7 mouse cellular contexts compared by ENCODE assay signal in genomic region chr11:98781851-98782512, GRCm38 (mm10). TPM values are rescaled to one million over a fixed set of nuclear protein-coding genes. Genes with fewer than 3 reads are reported as not detected.
DNase-seq lines count a peak whose midpoint lies in the region; ATAC-seq and TF ChIP-seq lines count a peak whose summit lies in the region.

No protein-coding gene starts in this region.

- TF ChIP-seq CTCF in gastrocnemius, adult 2 months (IDR thresholded peaks at IDR 0.05), result no peak
- TF ChIP-seq CTCF in hindbrain, postnatal 0 days (IDR thresholded peaks at IDR 0.05; ENCODE audit: low read depth), result no peak

- H3K27me3 ChIP-seq in hindbrain, postnatal 0 days (ENCODE audit: insufficient read depth, low read length), result no peaks in the 10 kb centered on the region
- no peaks in the 10 kb centered on the region for H3K27me3 ChIP-seq in limb, embryonic 12.5 days
- no peaks in the 10 kb centered on the region for H3K27me3 ChIP-seq in neural tube, embryonic 14.5 days (ENCODE audit: control insufficient read depth, insufficient read depth, low read length)

- H3K27ac ChIP-seq in gastrocnemius, adult 2 months, result peak overlapping the region; percentile 100
- peak overlapping the region; percentile 85 for H3K27ac ChIP-seq in hindbrain, postnatal 0 days
- H3K27ac ChIP-seq in limb, embryonic 12.5 days, result peak overlapping the region; percentile 97
- H3K27ac ChIP-seq in neural tube, embryonic 14.5 days (ENCODE audit: low read depth, low read length), result peak overlapping the region; percentile 83

- H3K9ac ChIP-seq in hindbrain, postnatal 0 days (replicated peaks; ENCODE audit: low read length), result no peak overlapping the region
- H3K9ac ChIP-seq in limb, embryonic 12.5 days (replicated peaks), result peak overlapping the region; percentile 31; the same call in 1 of the 2 replicates
- H3K9ac ChIP-seq in neural tube, embryonic 14.5 days (replicated peaks; ENCODE audit: low read depth, low read length), result no peak overlapping the region

- H3K4me2 ChIP-seq in hindbrain, postnatal 0 days (ENCODE audit: low read depth, low read length), result no peak overlapping the region
- peak overlapping the region; percentile 52 for H3K4me2 ChIP-seq in limb, embryonic 12.5 days
- H3K4me2 ChIP-seq in neural tube, embryonic 14.5 days (ENCODE audit: low read depth, low read length), result peak overlapping the region; percentile 39; the same call in 1 of the 2 replicates

- peaks cover 29% of the 10 kb centered on the region for H3K4me1 ChIP-seq in hindbrain, postnatal 0 days (ENCODE audit: insufficient read depth, low read length)
- H3K4me1 ChIP-seq in limb, embryonic 12.5 days (replicated peaks), result peaks cover 67% of the 10 kb centered on the region
- H3K4me1 ChIP-seq in neural tube, embryonic 14.5 days (ENCODE audit: control insufficient read depth, insufficient read depth, low read length), result peaks cover 34% of the 10 kb centered on the region; the same call in 1 of the 2 replicates

- no peaks in the 10 kb centered on the region for H3K9me3 ChIP-seq in hindbrain, postnatal 0 days (ENCODE audit: low read length)
- no peaks in the 10 kb centered on the region for H3K9me3 ChIP-seq in limb, embryonic 12.5 days
- no peaks in the 10 kb centered on the region for H3K9me3 ChIP-seq in neural tube, embryonic 14.5 days (ENCODE audit: control insufficient read depth, low read length)

- intact Hi-C loops in gastrocnemius, adult 2 months (cut with DNase I), result no loop called here

- ATAC-seq in hindbrain, postnatal 0 days, result no peak
- no peak for ATAC-seq in limb, embryonic 12.5 days (ENCODE audit: insufficient number of reproducible peaks, insufficient read depth, low FRiP score, low TSS enrichment, low read depth)
- no peak for ATAC-seq in neural tube, embryonic 14.5 days (ENCODE audit: low read depth)

- WGBS in hindbrain, postnatal 0 days, result 20% methylated on average over 12 of the region's 14 CpGs
- WGBS in limb, embryonic 12.5 days, result 15% methylated on average over 12 of the region's 14 CpGs
- WGBS in neural tube, embryonic 14.5 days, result 16% methylated on average over 13 of the region's 14 CpGs

- DNase-seq in Muller cell, postnatal 12 days (ENCODE audit: inconsistent ontology term), result peak; percentile 73
- peak; percentile 73 for DNase-seq in cerebellum, adult 9-11 months
- DNase-seq in gastrocnemius, adult 2 months, result peak; percentile 79
- DNase-seq in hindbrain, postnatal 0 days (ENCODE audit: low spot score), result peak; percentile 61
- no peak for DNase-seq in spleen, postnatal 10 days (ENCODE audit: low spot score in 2 of 2)

- H3K4me3 ChIP-seq in gastrocnemius, adult 2 months, result peak overlapping the region; percentile 72
- no peak overlapping the region for H3K4me3 ChIP-seq in hindbrain, postnatal 0 days (ENCODE audit: low read length)
- no peak overlapping the region for H3K4me3 ChIP-seq in limb, embryonic 12.5 days (replicated peaks)
- no peak overlapping the region for H3K4me3 ChIP-seq in neural tube, embryonic 14.5 days (ENCODE audit: low read depth, low read length)

- no peaks in the 10 kb centered on the region for H3K36me3 ChIP-seq in hindbrain, postnatal 0 days (ENCODE audit: insufficient read depth, low read length)
- no peaks in the 10 kb centered on the region for H3K36me3 ChIP-seq in limb, embryonic 12.5 days
- H3K36me3 ChIP-seq in neural tube, embryonic 14.5 days (ENCODE audit: control insufficient read depth, insufficient read depth, low read length), result no peaks in the 10 kb centered on the region; the same call in 1 of the 2 replicates

RNA-seq across cellular contexts. Expression of gene Nr1d1, which starts 6.8 kb away (rescaled TPM):
- total RNA-seq in gastrocnemius, adult 2 months (2021), result 100 to 1,000 TPM in 1 of 2 experiments, 10 to 100 TPM in 1; 56.3 to 152 TPM
- 7.5 and 8.6 TPM in 2 replicates for total RNA-seq in hindbrain, postnatal 0 days (2014; rRNA removed)
- polyA plus RNA-seq in hindbrain, postnatal 0 days (2015; fragmentation: Nextera tagmentation; extraction: Ambion mirVana), result 10.2 and 13.5 TPM in 2 replicates
- 0.79 and 1.0 TPM in 2 replicates for polyA plus RNA-seq in limb, embryonic 12.5 days (2016; fragmentation: Nextera tagmentation; extraction: Ambion mirVana)
- 3.8 and 3.9 TPM in 2 replicates for polyA plus RNA-seq in neural tube, embryonic 14.5 days (2014; fragmentation: Nextera tagmentation; extraction: Ambion mirVana)

RNA-seq across cellular contexts. Expression of gene Msl1, which starts 13.3 kb away (rescaled TPM):
- 10 to 100 TPM; 51.8 to 69.4 TPM for total RNA-seq in gastrocnemius, adult 2 months (2021)
- 77.7 and 94.3 TPM in 2 replicates for total RNA-seq in hindbrain, postnatal 0 days (2014; rRNA removed)
- 25.0 and 25.4 TPM in 2 replicates for polyA plus RNA-seq in hindbrain, postnatal 0 days (2015; fragmentation: Nextera tagmentation; extraction: Ambion mirVana)
- 32.7 and 35.3 TPM in 2 replicates for polyA plus RNA-seq in limb, embryonic 12.5 days (2016; fragmentation: Nextera tagmentation; extraction: Ambion mirVana)
- 24.2 and 26.9 TPM in 2 replicates for polyA plus RNA-seq in neural tube, embryonic 14.5 days (2014; fragmentation: Nextera tagmentation; extraction: Ambion mirVana)

RNA-seq across cellular contexts. Expression of gene Casc3, which starts 22.7 kb away (rescaled TPM):
- 10 to 100 TPM; 17.4 to 21.9 TPM for total RNA-seq in gastrocnemius, adult 2 months (2021)
- total RNA-seq in hindbrain, postnatal 0 days (2014; rRNA removed), result 24.4 and 74.0 TPM in 2 replicates
- 35.4 and 35.7 TPM in 2 replicates for polyA plus RNA-seq in hindbrain, postnatal 0 days (2015; fragmentation: Nextera tagmentation; extraction: Ambion mirVana)
- polyA plus RNA-seq in limb, embryonic 12.5 days (2016; fragmentation: Nextera tagmentation; extraction: Ambion mirVana), result 48.1 and 54.1 TPM in 2 replicates
- polyA plus RNA-seq in neural tube, embryonic 14.5 days (2014; fragmentation: Nextera tagmentation; extraction: Ambion mirVana), result 47.9 and 54.1 TPM in 2 replicates

RNA-seq across cellular contexts. Expression of gene Thra, which starts 41.5 kb away (rescaled TPM):
- total RNA-seq in gastrocnemius, adult 2 months (2021), result 10 to 100 TPM; 78.8 to 96.8 TPM
- 725 and 812 TPM in 2 replicates for total RNA-seq in hindbrain, postnatal 0 days (2014; rRNA removed)
- polyA plus RNA-seq in hindbrain, postnatal 0 days (2015; fragmentation: Nextera tagmentation; extraction: Ambion mirVana), result 160 TPM in 2 replicates
- 22.3 and 24.9 TPM in 2 replicates for polyA plus RNA-seq in limb, embryonic 12.5 days (2016; fragmentation: Nextera tagmentation; extraction: Ambion mirVana)
- polyA plus RNA-seq in neural tube, embryonic 14.5 days (2014; fragmentation: Nextera tagmentation; extraction: Ambion mirVana), result 148 and 186 TPM in 2 replicates

RNA-seq across cellular contexts. Expression of gene Med24, which starts 52.7 kb away (rescaled TPM):
- 10 to 100 TPM; 52.0 to 58.4 TPM for total RNA-seq in gastrocnemius, adult 2 months (2021)
- total RNA-seq in hindbrain, postnatal 0 days (2014; rRNA removed), result 63.2 and 88.6 TPM in 2 replicates
- polyA plus RNA-seq in hindbrain, postnatal 0 days (2015; fragmentation: Nextera tagmentation; extraction: Ambion mirVana), result 47.1 and 48.3 TPM in 2 replicates
- polyA plus RNA-seq in limb, embryonic 12.5 days (2016; fragmentation: Nextera tagmentation; extraction: Ambion mirVana), result 74.4 and 79.3 TPM in 2 replicates
- polyA plus RNA-seq in neural tube, embryonic 14.5 days (2014; fragmentation: Nextera tagmentation; extraction: Ambion mirVana), result 52.3 and 59.4 TPM in 2 replicates

Comparison
In these comparisons a context has a peak if more than half of its experiments do, and no peak if none do; other contexts are left out.
1. DNase-seq: peak in Muller cell, postnatal 12 days (single experiment), cerebellum, adult 9-11 months (single experiment), gastrocnemius, adult 2 months (single experiment) and hindbrain, postnatal 0 days (single experiment); none in spleen, postnatal 10 days (0 of 2).
2. Peak in every context shown above with its lines, with median percentiles within 50 percentile points of each other: H3K27ac ChIP-seq.